Mouse (Mus musculus) cerebellum, adult 11-12 months (tissue): ENCODE measurements around the gene Clec4f.

ENCODE experiments used
- DNase-seq: peaks from one replicate; pipeline ENCODE4 v3.0.0; 2022

Gene Clec4f

GRCm38 (mm10) chr6:83626781-83627180 lies 29.2 kb downstream of the Clec4f start:
- DNase-seq: no peak

- DNase-seq: no peak
Observed at GRCm38 (mm10) chr6:83619955-83620354, 36.0 kb downstream of the Clec4f start.

- no peak for DNase-seq
Observed at GRCm38 (mm10) chr6:83617581-83618335, 38.2 kb downstream of the Clec4f start.

GRCm38 (mm10) chr6:83616512-83616911 lies 39.5 kb downstream of the Clec4f start:
- no peak for DNase-seq

- no peak for DNase-seq
Observed at GRCm38 (mm10) chr6:83614469-83614868, 41.5 kb downstream of the Clec4f start.

- DNase-seq: no peak
Observed at GRCm38 (mm10) chr6:83612976-83613375, 43.0 kb downstream of the Clec4f start.

- DNase-seq: no peak
Observed at GRCm38 (mm10) chr6:83599636-83600174, 56.3 kb downstream of the Clec4f start.

GRCm38 (mm10) chr6:83599060-83599550 lies 56.9 kb downstream of the Clec4f start:
- no peak for DNase-seq

GRCm38 (mm10) chr6:83598646-83599045 lies 57.3 kb downstream of the Clec4f start:
- DNase-seq: no peak

GRCm38 (mm10) chr6:83597988-83598387 lies 58.0 kb downstream of the Clec4f start:
- DNase-seq: no peak

- no peak for DNase-seq
Observed at GRCm38 (mm10) chr6:83595035-83595434, 61.0 kb downstream of the Clec4f start.
